Mouse (Mus musculus): ENCODE data around the gene Dnajc24. TPM values are rescaled to one million over a fixed set of nuclear protein-coding genes. Genes with fewer than 3 reads are reported as not detected.

Dnajc24 gene
- polyA plus RNA-seq, 1 experiment from 2014 or later = 52.7 TPM

DNA sequence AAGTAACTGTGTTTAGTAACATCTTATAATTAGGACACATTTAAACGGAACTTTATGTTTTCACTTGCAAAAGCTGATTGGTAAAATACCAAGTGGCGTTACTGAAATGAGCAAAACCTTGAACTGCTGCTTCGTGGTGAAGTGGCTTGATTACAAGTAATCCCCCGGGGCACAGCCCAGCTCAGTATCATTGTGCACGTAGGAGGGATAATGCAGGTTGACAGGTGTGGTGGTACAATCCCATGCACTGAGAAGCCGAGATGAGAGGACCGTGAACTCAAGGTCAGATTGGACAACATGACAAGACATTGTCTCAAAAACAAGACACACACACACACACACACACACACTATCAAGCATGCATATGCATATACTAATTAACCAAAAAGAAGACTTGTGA, 18.1 kb downstream of the Dnajc24 start:
- H3K9me3 ChIP-seq (ENCODE audit: control insufficient read depth, low read length) = no peaks in the 10 kb centered on the region
- 84% methylated on average over 7 of the region's 7 CpGs for WGBS
- H3K4me3 ChIP-seq (ENCODE audit: low read depth, low read length) = no peak overlapping the region
- no peak overlapping the region for H3K4me2 ChIP-seq (replicated peaks; ENCODE audit: low read depth, low read length)
- no peaks in the 10 kb centered on the region for H3K4me1 ChIP-seq (replicated peaks; ENCODE audit: control insufficient read depth, insufficient read depth, low read length)
- H3K9ac ChIP-seq (ENCODE audit: low read depth, low read length) = no peak overlapping the region
- no peak overlapping the region for H3K27ac ChIP-seq (ENCODE audit: low read depth, low read length)
- no peaks in the 10 kb centered on the region for H3K27me3 ChIP-seq (ENCODE audit: control insufficient read depth, insufficient read depth, low read length)
- ATAC-seq (ENCODE audit: low FRiP score) (no peak), DNase-seq (ENCODE audit: low spot score) (no peak)
- no peaks in the 10 kb centered on the region for H3K36me3 ChIP-seq (ENCODE audit: control insufficient read depth, insufficient read depth, low read length)

DNA sequence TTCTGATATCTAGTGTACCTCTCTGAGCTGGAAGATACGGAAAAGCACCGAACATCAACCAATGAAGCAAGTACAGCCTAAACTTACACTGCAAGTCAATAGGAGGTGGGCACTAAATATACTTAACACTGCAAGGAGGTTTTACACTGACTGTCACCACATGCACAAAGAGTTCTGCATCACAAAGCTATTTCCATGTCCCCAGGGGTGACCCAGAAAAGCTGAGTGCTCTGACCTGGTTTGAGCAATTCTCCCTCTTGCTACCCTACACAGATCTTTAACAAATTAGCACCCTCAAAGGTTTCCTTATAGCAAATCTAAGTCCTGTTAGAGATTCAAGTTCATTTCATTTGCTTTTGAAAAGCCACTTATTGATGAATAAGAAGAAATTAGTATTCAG, 25.3 kb downstream of the Dnajc24 start:
- ATAC-seq (ENCODE audit: low FRiP score) (no peak), DNase-seq (ENCODE audit: low spot score) (no peak)
- Histone ChIP-seq H3K9ac (ENCODE audit: low read depth, low read length) (no peak overlapping the region), H3K4me3 (ENCODE audit: low read depth, low read length) (no peak overlapping the region), H3K4me1 (replicated peaks; ENCODE audit: control insufficient read depth, insufficient read depth, low read length) (no peaks in the 10 kb centered on the region; the same call in 1 of the 2 replicates), H3K27me3 (ENCODE audit: control insufficient read depth, insufficient read depth, low read length) (no peaks in the 10 kb centered on the region), H3K9me3 (ENCODE audit: control insufficient read depth, low read length) (no peaks in the 10 kb centered on the region), H3K4me2 (replicated peaks; ENCODE audit: low read depth, low read length) (no peak overlapping the region), H3K36me3 (ENCODE audit: control insufficient read depth, insufficient read depth, low read length) (no peaks in the 10 kb centered on the region), H3K27ac (ENCODE audit: low read depth, low read length) (no peak overlapping the region)
- 95% methylated on average over 2 of the region's 2 CpGs for WGBS

DNA sequence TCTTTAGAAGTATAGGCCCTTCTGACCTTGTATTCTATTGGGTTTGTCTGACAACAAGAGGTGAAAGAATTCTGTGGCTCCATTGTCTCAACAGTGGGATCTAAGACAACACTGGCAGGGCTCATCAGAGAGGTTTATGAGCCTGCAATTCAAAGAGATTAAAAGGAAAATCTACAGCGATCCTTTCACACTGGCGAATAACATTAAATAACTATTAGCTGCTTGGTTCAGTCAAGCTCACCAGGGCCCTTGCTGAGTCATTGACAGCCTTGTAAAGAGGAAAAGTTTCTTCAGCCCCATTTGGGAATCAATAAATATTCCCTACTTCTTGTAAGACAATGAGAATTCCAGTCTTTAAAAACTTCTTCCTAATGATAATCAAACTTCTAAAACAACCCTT, 29.4 kb downstream of the Dnajc24 start:
- WGBS = 12% methylated on average over 2 of the region's 2 CpGs
- no peaks in the 10 kb centered on the region for H3K27me3 ChIP-seq (ENCODE audit: control insufficient read depth, insufficient read depth, low read length)
- no peak overlapping the region for H3K4me3 ChIP-seq (ENCODE audit: low read depth, low read length)
- no peaks in the 10 kb centered on the region for H3K36me3 ChIP-seq (ENCODE audit: control insufficient read depth, insufficient read depth, low read length)
- H3K4me2 ChIP-seq (replicated peaks; ENCODE audit: low read depth, low read length) = no peak overlapping the region
- DNase-seq (ENCODE audit: low spot score) (no peak), ATAC-seq (ENCODE audit: low FRiP score) (no peak)
- no peaks in the 10 kb centered on the region for H3K9me3 ChIP-seq (ENCODE audit: control insufficient read depth, low read length)
- no peaks in the 10 kb centered on the region; the same call in 1 of the 2 replicates for H3K4me1 ChIP-seq (replicated peaks; ENCODE audit: control insufficient read depth, insufficient read depth, low read length)
- H3K9ac ChIP-seq (ENCODE audit: low read depth, low read length) = no peak overlapping the region
- no peak overlapping the region for H3K27ac ChIP-seq (ENCODE audit: low read depth, low read length)

DNA sequence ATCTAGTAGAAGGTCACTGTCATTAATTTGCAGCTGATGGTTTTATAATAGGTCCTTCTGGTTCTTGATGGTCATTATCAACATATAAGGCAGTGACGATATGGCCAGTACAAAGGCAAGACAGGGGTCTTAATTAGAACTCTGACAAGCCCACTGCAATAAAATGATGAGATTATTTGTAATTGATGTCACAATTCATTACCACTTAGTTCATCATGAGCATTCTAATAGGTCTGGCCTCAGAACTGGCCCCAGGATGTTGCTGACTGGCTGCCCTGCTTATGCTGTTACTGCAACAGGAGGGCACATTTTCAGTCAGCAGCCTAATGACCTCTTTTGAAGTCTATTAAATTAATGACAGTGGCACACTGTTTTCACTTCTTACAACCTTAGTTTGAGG, 39.9 kb downstream of the Dnajc24 start:
- no peaks in the 10 kb centered on the region for H3K36me3 ChIP-seq (ENCODE audit: control insufficient read depth, insufficient read depth, low read length)
- no peak overlapping the region for H3K9ac ChIP-seq (ENCODE audit: low read depth, low read length)
- no peak overlapping the region for H3K4me2 ChIP-seq (replicated peaks; ENCODE audit: low read depth, low read length)
- no peak overlapping the region for H3K27ac ChIP-seq (ENCODE audit: low read depth, low read length)
- WGBS = 85% methylated on average over 1 of the region's 1 CpGs
- H3K4me3 ChIP-seq (ENCODE audit: low read depth, low read length) = no peak overlapping the region
- no peaks in the 10 kb centered on the region for H3K4me1 ChIP-seq (replicated peaks; ENCODE audit: control insufficient read depth, insufficient read depth, low read length)
- no peak for ATAC-seq (ENCODE audit: low FRiP score)
- DNase-seq (ENCODE audit: low spot score) = no peak
- H3K9me3 ChIP-seq (ENCODE audit: control insufficient read depth, low read length) = no peaks in the 10 kb centered on the region
- no peaks in the 10 kb centered on the region for H3K27me3 ChIP-seq (ENCODE audit: control insufficient read depth, insufficient read depth, low read length)

DNA sequence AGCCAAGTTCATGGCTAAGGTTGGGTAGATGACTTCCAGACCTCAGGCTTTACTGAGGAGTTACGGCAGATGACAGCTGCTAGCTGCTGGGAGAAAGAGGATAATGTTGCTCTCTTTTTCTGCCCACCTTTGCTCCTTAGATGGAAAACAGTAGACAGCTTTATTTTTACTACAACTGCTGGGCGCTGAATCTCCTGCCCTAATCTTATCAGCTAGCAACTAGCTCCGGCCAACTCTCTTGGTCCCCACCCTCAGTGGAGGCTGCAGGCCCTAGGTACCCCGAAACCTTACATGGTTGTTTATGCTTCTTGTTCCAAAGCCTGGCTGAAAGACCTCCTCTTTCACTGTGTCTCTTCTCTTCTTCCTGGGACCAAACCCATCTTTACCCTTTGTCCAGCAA, 49.5 kb downstream of the Dnajc24 start:
- DNase-seq (ENCODE audit: low spot score) = no peak
- H3K27me3 ChIP-seq (ENCODE audit: control insufficient read depth, insufficient read depth, low read length) = no peaks in the 10 kb centered on the region
- no peaks in the 10 kb centered on the region for H3K36me3 ChIP-seq (ENCODE audit: control insufficient read depth, insufficient read depth, low read length)
- H3K4me1 ChIP-seq (replicated peaks; ENCODE audit: control insufficient read depth, insufficient read depth, low read length) = no peaks in the 10 kb centered on the region
- no peak overlapping the region for H3K27ac ChIP-seq (ENCODE audit: low read depth, low read length)
- ATAC-seq (ENCODE audit: low FRiP score) = no peak
- no peak overlapping the region for H3K9ac ChIP-seq (ENCODE audit: low read depth, low read length)
- WGBS = 95% methylated on average over 4 of the region's 4 CpGs
- no peak overlapping the region for H3K4me2 ChIP-seq (replicated peaks; ENCODE audit: low read depth, low read length)
- H3K9me3 ChIP-seq (ENCODE audit: control insufficient read depth, low read length) = no peaks in the 10 kb centered on the region
- no peak overlapping the region for H3K4me3 ChIP-seq (ENCODE audit: low read depth, low read length)

DNA sequence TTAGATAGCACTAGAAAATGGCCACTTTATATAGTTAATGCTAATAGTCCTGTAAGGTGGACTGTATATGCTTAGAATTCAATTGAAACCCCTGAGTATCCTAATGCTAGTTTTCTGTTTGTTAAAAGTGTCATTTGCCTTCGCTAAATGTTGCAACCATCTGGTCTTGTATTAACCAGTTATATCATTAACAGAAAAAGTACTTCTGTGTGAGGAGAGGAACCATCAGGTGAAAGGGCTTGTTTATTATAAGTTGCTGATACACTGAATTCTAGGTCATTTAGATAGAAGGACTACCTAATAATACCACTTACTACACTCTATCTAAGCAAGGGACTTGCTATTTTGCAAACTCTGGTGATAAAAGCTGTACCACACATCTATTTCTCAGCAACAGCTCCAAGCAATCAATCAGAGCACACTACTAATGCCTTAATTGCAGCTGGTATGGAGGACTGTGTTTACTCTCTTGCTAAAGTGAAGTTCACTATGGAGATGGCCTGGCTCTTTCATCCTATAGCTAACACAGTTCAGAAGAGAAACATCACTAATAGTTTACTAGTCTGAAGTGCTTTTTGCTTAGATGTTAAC, 51.9 kb downstream of the Dnajc24 start:
- Histone ChIP-seq H3K36me3 (ENCODE audit: control insufficient read depth, insufficient read depth, low read length) (no peaks in the 10 kb centered on the region), H3K9me3 (ENCODE audit: control insufficient read depth, low read length) (no peaks in the 10 kb centered on the region), H3K4me3 (ENCODE audit: low read depth, low read length) (no peak overlapping the region), H3K27me3 (ENCODE audit: control insufficient read depth, insufficient read depth, low read length) (no peaks in the 10 kb centered on the region), H3K9ac (ENCODE audit: low read depth, low read length) (no peak overlapping the region), H3K27ac (ENCODE audit: low read depth, low read length) (no peak overlapping the region), H3K4me1 (replicated peaks; ENCODE audit: control insufficient read depth, insufficient read depth, low read length) (no peaks in the 10 kb centered on the region), H3K4me2 (replicated peaks; ENCODE audit: low read depth, low read length) (no peak overlapping the region)
- ATAC-seq (ENCODE audit: low FRiP score) (no peak), DNase-seq (ENCODE audit: low spot score) (no peak)
- 98% methylated on average over 1 of the region's 1 CpGs for WGBS

DNA sequence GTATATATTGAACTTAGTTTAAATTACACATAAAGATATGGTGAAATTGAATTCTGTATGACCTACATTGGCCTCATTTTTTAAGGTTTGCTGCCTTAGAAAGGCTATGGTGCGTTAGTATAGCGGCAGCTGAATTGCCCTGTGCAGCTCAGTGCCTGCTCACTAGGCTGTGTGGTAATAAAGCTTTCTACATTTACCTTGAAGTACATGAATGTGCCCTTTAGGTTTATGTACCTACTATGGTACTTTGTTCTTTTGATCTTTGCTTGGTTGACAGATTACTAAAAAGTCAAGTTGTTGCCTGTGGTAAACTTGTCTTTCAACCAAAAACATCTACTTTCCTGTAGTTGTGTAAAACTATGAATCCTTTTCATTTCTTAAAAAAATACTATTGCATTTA, 53.2 kb downstream of the Dnajc24 start:
- Histone ChIP-seq H3K9me3 (ENCODE audit: control insufficient read depth, low read length) (no peaks in the 10 kb centered on the region), H3K27me3 (ENCODE audit: control insufficient read depth, insufficient read depth, low read length) (no peaks in the 10 kb centered on the region), H3K4me3 (ENCODE audit: low read depth, low read length) (no peak overlapping the region), H3K4me2 (replicated peaks; ENCODE audit: low read depth, low read length) (no peak overlapping the region), H3K4me1 (replicated peaks; ENCODE audit: control insufficient read depth, insufficient read depth, low read length) (no peaks in the 10 kb centered on the region), H3K36me3 (ENCODE audit: control insufficient read depth, insufficient read depth, low read length) (no peaks in the 10 kb centered on the region), H3K27ac (ENCODE audit: low read depth, low read length) (no peak overlapping the region), H3K9ac (ENCODE audit: low read depth, low read length) (no peak overlapping the region)
- 95% methylated on average over 2 of the region's 2 CpGs for WGBS
- DNase-seq (ENCODE audit: low spot score) (no peak), ATAC-seq (ENCODE audit: low FRiP score) (no peak)

DNA sequence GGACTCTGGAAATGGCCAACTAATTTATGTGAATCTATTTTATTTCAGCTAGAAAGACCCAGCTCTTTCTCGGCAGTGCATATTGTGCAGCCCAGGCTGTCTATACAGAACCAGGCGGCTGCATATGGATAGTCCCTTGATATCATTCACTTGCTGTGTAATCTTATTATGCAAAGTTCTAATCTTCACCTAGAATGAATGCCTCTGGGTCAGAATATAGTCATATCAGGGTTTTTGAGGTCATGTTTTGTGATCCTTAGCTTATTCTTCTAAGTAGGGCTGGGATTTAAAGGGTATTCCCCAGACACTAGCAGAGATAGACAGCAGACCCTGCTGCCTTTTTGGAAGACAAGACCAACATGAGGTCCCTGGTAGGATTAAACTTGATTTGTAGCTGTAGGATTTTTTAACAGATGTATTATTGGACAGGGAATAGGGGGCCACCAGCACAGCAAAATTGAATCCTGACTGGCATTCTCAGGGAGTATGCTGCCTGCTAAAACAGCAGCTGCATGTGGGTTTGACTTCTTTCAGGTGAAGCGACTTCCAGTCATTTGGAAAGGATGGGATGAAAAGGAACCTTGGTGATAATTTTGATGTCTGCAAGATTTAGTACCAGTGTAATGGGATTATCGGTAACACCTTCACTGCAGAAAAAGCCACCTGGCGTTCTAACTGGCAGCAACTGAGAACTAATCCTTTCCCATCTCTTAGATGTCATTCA, 85.6 kb downstream of the Dnajc24 start:
- DNase-seq (ENCODE audit: low spot score) (no peak), ATAC-seq (ENCODE audit: low FRiP score) (peak; percentile 23; the same call in 1 of the 2 replicates)
- Histone ChIP-seq H3K4me2 (replicated peaks; ENCODE audit: low read depth, low read length) (no peak overlapping the region), H3K4me3 (ENCODE audit: low read depth, low read length) (no peak overlapping the region), H3K9me3 (ENCODE audit: control insufficient read depth, low read length) (no peaks in the 10 kb centered on the region), H3K4me1 (replicated peaks; ENCODE audit: control insufficient read depth, insufficient read depth, low read length) (no peaks in the 10 kb centered on the region), H3K27me3 (ENCODE audit: control insufficient read depth, insufficient read depth, low read length) (no peaks in the 10 kb centered on the region), H3K36me3 (ENCODE audit: control insufficient read depth, insufficient read depth, low read length) (no peaks in the 10 kb centered on the region), H3K9ac (ENCODE audit: low read depth, low read length) (no peak overlapping the region), H3K27ac (ENCODE audit: low read depth, low read length) (no peak overlapping the region)
- WGBS = 76% methylated on average over 5 of the region's 5 CpGs

Data from hindbrain, embryonic 11.5 days (tissue).